Mouse (Mus musculus) olfactory bulb, adult 2 months (tissue): ENCODE data around the gene Olfr789.

Experiments
- CTCF ChIP-seq: fragments of 200-500 bp; IDR thresholded peaks from 2 replicates; pipeline ENCODE4 v1.5.1; 2012; ENCODE audit warnings: low read depth, mild to moderate bottlenecking, low read length, moderate library complexity; ENCODE audit not compliant: insufficient read depth
- POLR2A ChIP-seq: fragments of 200-500 bp; IDR thresholded peaks from 2 replicates; pipeline ENCODE4 v1.6.1; 2012; ENCODE audit warnings: mild to moderate bottlenecking, low read depth, low read length, moderate library complexity; ENCODE audit not compliant: insufficient read depth

- TF ChIP-seq CTCF, result no peak
- no peak for TF ChIP-seq POLR2A
These were observed at the start of gene Olfr789 for GRCm38 (mm10) chr10:129484452-129484851.
